Comparison of ENCODE assay signal across 20 mouse cellular contexts in the genomic region with DNA sequence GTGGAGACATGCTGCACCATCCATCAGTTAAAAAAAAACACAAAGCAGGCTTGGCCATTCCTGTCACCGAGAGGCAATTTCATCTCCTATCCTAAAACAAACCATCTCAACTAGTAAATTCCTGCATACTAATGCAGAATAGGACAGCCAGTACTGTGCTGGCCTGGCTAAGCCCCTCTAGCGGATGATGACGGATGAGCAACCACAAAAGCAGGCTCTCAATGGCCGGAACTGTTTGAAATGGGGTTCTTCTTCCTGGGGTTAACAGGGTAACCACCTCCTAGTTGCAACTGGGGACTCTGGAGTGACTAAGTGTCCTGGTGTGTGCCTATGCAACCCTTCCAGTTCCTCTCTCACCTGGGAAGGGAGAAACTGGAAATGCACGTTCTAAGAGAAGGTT. TPM values are rescaled to one million over a fixed set of nuclear protein-coding genes. Genes with fewer than 3 reads are reported as not detected.
DNase-seq lines count a peak whose midpoint lies in the region; ATAC-seq and TF ChIP-seq lines count a peak whose summit lies in the region.
"Had no signal": no experiment of that assay in that cellular context is flagged by ENCODE, and none has a peak within 500 bp of the region (broad histone marks: within the 10 kb centered on the region; RNA-seq: fewer than 3 reads in every experiment).

No protein-coding gene starts in this region.

- ATAC-seq in intestine, postnatal 0 days: no peak
- ATAC-seq in intestine, embryonic 15.5 days: no peak
- ATAC-seq: forebrain, embryonic 14.5 days; inflammation-experienced regulatory T-cells, adult 6 months; liver, postnatal 0 days had no signal

- H3K27ac ChIP-seq in intestine, postnatal 0 days (ENCODE audit: low read depth, low read length): no peak overlapping the region
- no peak overlapping the region for H3K27ac ChIP-seq in intestine, embryonic 15.5 days
- H3K27ac ChIP-seq: embryonic facial prominence, embryonic 15.5 days; kidney, embryonic 15.5 days; limb, embryonic 15.5 days had no signal

- H3K9ac ChIP-seq in intestine, postnatal 0 days (ENCODE audit: low read depth, low read length): no peak overlapping the region
- H3K9ac ChIP-seq in intestine, embryonic 15.5 days: no peak overlapping the region
- H3K9ac ChIP-seq: embryonic facial prominence, embryonic 15.5 days; kidney, embryonic 15.5 days; limb, embryonic 15.5 days; liver, postnatal 0 days had no signal

- intact Hi-C loops in left cerebral cortex, postnatal 25 days (cut with DNase I): no loop called here
- intact Hi-C loops in left cerebral cortex, postnatal 4 days (cut with DNase I): no loop called here

- no peaks in the 10 kb centered on the region for H3K9me3 ChIP-seq in intestine, postnatal 0 days (ENCODE audit: control insufficient read depth)
- no peaks in the 10 kb centered on the region for H3K9me3 ChIP-seq in intestine, embryonic 15.5 days
- H3K9me3 ChIP-seq: embryonic facial prominence, embryonic 15.5 days; kidney, embryonic 15.5 days; limb, embryonic 15.5 days had no signal

- no peaks in the 10 kb centered on the region for H3K4me1 ChIP-seq in intestine, postnatal 0 days (replicated peaks; ENCODE audit: control insufficient read depth, insufficient read depth, low read length)
- H3K4me1 ChIP-seq in intestine, embryonic 15.5 days (replicated peaks): peaks cover 24% of the 10 kb centered on the region

- no peak overlapping the region for H3K4me2 ChIP-seq in intestine, postnatal 0 days (replicated peaks; ENCODE audit: low read depth)
- H3K4me2 ChIP-seq in intestine, embryonic 15.5 days (replicated peaks): no peak overlapping the region
- H3K4me2 ChIP-seq: embryonic facial prominence, embryonic 15.5 days; kidney, embryonic 15.5 days; limb, embryonic 15.5 days had no signal

- peaks cover 37% of the 10 kb centered on the region for H3K36me3 ChIP-seq in intestine, postnatal 0 days (ENCODE audit: control insufficient read depth, insufficient read depth)
- H3K36me3 ChIP-seq in intestine, embryonic 15.5 days: peaks cover 22% of the 10 kb centered on the region

- 53% methylated on average over 5 of the region's 5 CpGs for WGBS in intestine, postnatal 0 days
- 44% methylated on average over 5 of the region's 5 CpGs for WGBS in intestine, embryonic 15.5 days

- TF ChIP-seq CTCF in intestine, postnatal 0 days (IDR thresholded peaks at IDR 0.05; ENCODE audit: low read depth): peak; percentile 31; the same call in 1 of the 2 replicates

- no peaks in the 10 kb centered on the region for H3K27me3 ChIP-seq in intestine, postnatal 0 days (replicated peaks; ENCODE audit: control insufficient read depth, insufficient read depth, low read length)
- H3K27me3 ChIP-seq in intestine, embryonic 15.5 days (replicated peaks): no peaks in the 10 kb centered on the region
- H3K27me3 ChIP-seq: embryonic facial prominence, embryonic 15.5 days; kidney, embryonic 15.5 days; limb, embryonic 15.5 days had no signal

- no peak overlapping the region for H3K4me3 ChIP-seq in intestine, postnatal 0 days (ENCODE audit: low read depth, low read length)
- H3K4me3 ChIP-seq in intestine, embryonic 15.5 days (replicated peaks): no peak overlapping the region
- H3K4me3 ChIP-seq: embryonic facial prominence, embryonic 15.5 days; kidney, embryonic 15.5 days; limb, embryonic 15.5 days had no signal

- peak; percentile 25 for DNase-seq in thymus, postnatal 25 days
- DNase-seq in thymus, postnatal 10 days (ENCODE audit: low spot score in 2 of 2): no peak
- peak; percentile 45 for DNase-seq in embryo, embryonic 11 days
- DNase-seq in thymus, postnatal 4 days: peak; percentile 29
- DNase-seq in left cerebral cortex, postnatal 25 days (ENCODE audit: low spot score in 2 of 2): no peak
- DNase-seq in left cerebral cortex, postnatal 4 days: no peak
- DNase-seq: adrenal gland, postnatal 36 days; cerebellum, postnatal 25 days; liver, postnatal 0 days had no signal

RNA-seq across cellular contexts. Expression of a gene that starts 1.2 kb away (rescaled TPM):
- polyA plus RNA-seq in intestine, postnatal 0 days (2015; fragmentation: Nextera tagmentation; extraction: Ambion mirVana): not detected in 2 replicates
- polyA plus RNA-seq in intestine, embryonic 15.5 days (2015; fragmentation: Nextera tagmentation; extraction: Ambion mirVana): not detected in 2 replicates
- total RNA-seq in left cerebral cortex, postnatal 25 days (2021): not detected
- total RNA-seq in left cerebral cortex, postnatal 4 days (2021): not detected
- total RNA-seq: adrenal gland, postnatal 36 days had no signal
- polyA plus RNA-seq: C2C12; embryonic facial prominence, embryonic 15.5 days; forebrain, embryonic 14.5 days; gonadal fat pad, adult 2 months; heart, postnatal 0 days; inflammation-experienced regulatory T-cells, adult 6 months; kidney, embryonic 15.5 days; limb, embryonic 15.5 days; liver, postnatal 0 days; spleen, adult 2 months had no signal

RNA-seq across cellular contexts. Expression of a gene that starts 2.5 kb away (rescaled TPM):
- polyA plus RNA-seq in intestine, postnatal 0 days (2015; fragmentation: Nextera tagmentation; extraction: Ambion mirVana): 11.5 and 13.1 TPM in 2 replicates
- 45.4 and 47.4 TPM in 2 replicates for polyA plus RNA-seq in intestine, embryonic 15.5 days (2015; fragmentation: Nextera tagmentation; extraction: Ambion mirVana)
- total RNA-seq in left cerebral cortex, postnatal 25 days (2021): 10 to 100 TPM; 14.4 to 15.2 TPM
- total RNA-seq in left cerebral cortex, postnatal 4 days (2021): 1 to 10 TPM; 4.7 to 5.0 TPM

RNA-seq across cellular contexts. Expression of a gene that starts 51.0 kb away (rescaled TPM):
- 6.6 and 7.1 TPM in 2 replicates for polyA plus RNA-seq in intestine, postnatal 0 days (2015; fragmentation: Nextera tagmentation; extraction: Ambion mirVana)
- polyA plus RNA-seq in intestine, embryonic 15.5 days (2015; fragmentation: Nextera tagmentation; extraction: Ambion mirVana): 8.7 and 9.8 TPM in 2 replicates
- 100 to 1,000 TPM; 110 to 113 TPM for total RNA-seq in left cerebral cortex, postnatal 25 days (2021)
- total RNA-seq in left cerebral cortex, postnatal 4 days (2021): 10 to 100 TPM; 66.7 to 69.9 TPM

Comparison
In these comparisons a context has a peak if more than half of its experiments do, and no peak if none do; other contexts are left out.
1. DNase-seq: peak in thymus, postnatal 25 days (single experiment), embryo, embryonic 11 days (single experiment) and thymus, postnatal 4 days (single experiment); none in thymus, postnatal 10 days (0 of 2), left cerebral cortex, postnatal 25 days (0 of 2) and left cerebral cortex, postnatal 4 days (single experiment).